Mouse (Mus musculus) adrenal gland, adult 18-20 months (tissue): ENCODE data around the gene Fbxo21. TPM values are rescaled to one million over a fixed set of nuclear protein-coding genes. Genes with fewer than 3 reads are reported as not detected.

Experiments
- DNase-seq, 2 experiments: peaks; one replicate each; pipeline ENCODE4 v3.0.0; 2021 to 2022; ENCODE audit warnings: low spot score in 2 of 2
- total RNA-seq, 2 experiments: library from RNA; stranded (reverse); gene quantifications; 1 replicate in 1 of 2; 2 replicates in 1 of 2; pipeline ENCODE4 v1.2.3; 2021

Gene Fbxo21
- total RNA-seq, 2 experiments from 2014 or later: 59.9 to 62.9 TPM

GRCm38 (mm10) chr5:118017527-118017926 is 41.0 kb downstream of the Fbxo21 start:
- no peak for DNase-seq

GRCm38 (mm10) chr5:118019905-118020304 is 43.4 kb downstream of the Fbxo21 start:
- DNase-seq: no peak

- DNase-seq: no peak
Measured at GRCm38 (mm10) chr5:118023053-118023452, 46.5 kb downstream of the Fbxo21 start.

GRCm38 (mm10) chr5:118025880-118026279 is 49.4 kb downstream of the Fbxo21 start:
- DNase-seq: no peak

GRCm38 (mm10) chr5:118026343-118026742 is 49.8 kb downstream of the Fbxo21 start:
- DNase-seq: no peak

GRCm38 (mm10) chr5:118027101-118027697 is 50.7 kb downstream of the Fbxo21 start:
- no peak for DNase-seq

GRCm38 (mm10) chr5:118027698-118028190 is 51.2 kb downstream of the Fbxo21 start, which contains the start of gene Tesc:
TSS of gene Tesc (plus strand) at chr5:118027743.
- peak; percentile 62 to 70 for DNase-seq

GRCm38 (mm10) chr5:118028191-118029034 is 51.9 kb downstream of the Fbxo21 start:
- peak in 1 of 2 experiments; percentile 53 for DNase-seq

GRCm38 (mm10) chr5:118029035-118029408 is 52.5 kb downstream of the Fbxo21 start:
- DNase-seq: no peak

GRCm38 (mm10) chr5:118029420-118029819 is 52.9 kb downstream of the Fbxo21 start:
- no peak for DNase-seq

GRCm38 (mm10) chr5:118030022-118030675 is 53.6 kb downstream of the Fbxo21 start:
- DNase-seq: no peak

GRCm38 (mm10) chr5:118031059-118031458 is 54.5 kb downstream of the Fbxo21 start:
- no peak for DNase-seq

GRCm38 (mm10) chr5:118031508-118031907 is 55.0 kb downstream of the Fbxo21 start:
- DNase-seq: no peak

GRCm38 (mm10) chr5:118033328-118033727 is 56.8 kb downstream of the Fbxo21 start:
- DNase-seq: no peak

GRCm38 (mm10) chr5:118033740-118034139 is 57.2 kb downstream of the Fbxo21 start:
- DNase-seq: peak in 1 of 2 experiments; percentile 44

GRCm38 (mm10) chr5:118034632-118035031 is 58.1 kb downstream of the Fbxo21 start:
- DNase-seq: no peak

- no peak for DNase-seq
Measured at GRCm38 (mm10) chr5:118035786-118036185, 59.3 kb downstream of the Fbxo21 start.

- DNase-seq: no peak
Measured at GRCm38 (mm10) chr5:118036888-118037797, 60.6 kb downstream of the Fbxo21 start.

- peak in 1 of 2 experiments; percentile 33 for DNase-seq
Measured at GRCm38 (mm10) chr5:118037798-118038484, 61.4 kb downstream of the Fbxo21 start.

- DNase-seq: no peak
Measured at GRCm38 (mm10) chr5:118039241-118039668, 62.7 kb downstream of the Fbxo21 start.
